Mouse (Mus musculus) liver, embryonic 14.5 days (tissue): ENCODE results near the gene Uqcc3.

Experiments used
- CTCF ChIP-seq: IDR thresholded peaks from 2 replicates; pipeline ENCODE4 v1.5.1; 2016; ENCODE audit warnings: antibody characterized with exemption, low read depth, control low read depth
- EP300 ChIP-seq: IDR thresholded peaks from 2 replicates; pipeline ENCODE4 v1.6.1; 2016; ENCODE audit warnings: antibody characterized with exemption, low read depth

DNA sequence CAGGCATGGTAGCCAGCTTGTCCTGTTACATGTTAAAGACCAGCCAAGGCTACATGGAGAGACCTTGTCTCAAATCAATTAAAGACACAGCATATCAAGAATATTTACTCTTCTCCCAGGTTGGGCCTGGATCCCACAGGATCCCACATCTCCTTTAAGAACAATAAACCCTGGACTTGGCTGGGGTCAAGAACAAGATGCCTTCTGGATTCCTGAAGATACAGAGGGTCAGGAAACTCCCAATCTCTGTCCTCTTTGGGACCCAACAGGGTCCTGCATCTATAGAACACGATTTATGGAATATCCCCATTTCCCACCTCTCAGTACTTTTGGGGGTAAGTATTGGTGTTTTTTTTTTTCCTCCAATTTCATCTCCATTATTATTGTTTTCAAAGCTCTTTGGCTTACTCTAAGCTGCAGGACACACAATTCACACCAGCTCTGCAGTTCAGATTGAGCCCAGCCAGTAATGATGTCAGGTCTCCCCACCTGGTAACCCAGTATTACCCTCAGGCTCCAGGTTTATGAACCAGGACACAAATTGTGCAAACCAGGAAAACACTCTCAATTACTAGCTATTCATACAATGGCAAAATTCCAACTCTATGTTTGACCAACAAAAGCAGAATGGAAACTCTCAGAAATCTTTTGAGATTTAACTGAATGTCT is 6.3 kb upstream of the Uqcc3 start:
- no peak for TF ChIP-seq CTCF
- no peak for TF ChIP-seq EP300
